In genomic region chr1:36919728-36920127, GRCm38 (mm10) we compare ENCODE assay signal across 8 mouse cellular contexts. TPM values are rescaled to one million over a fixed set of nuclear protein-coding genes. Genes with fewer than 3 reads are reported as not detected.
DNase-seq lines count a peak whose midpoint lies in the region; ATAC-seq and TF ChIP-seq lines count a peak whose summit lies in the region.

No protein-coding gene starts in this region.

- no peak for TF ChIP-seq POLR2A in heart, adult 2 months (IDR thresholded peaks at IDR 0.05; ENCODE audit: insufficient read depth, low read depth, low read length)

- no peak overlapping the region for H3K9ac ChIP-seq in heart, adult 2 months (ENCODE audit: low read depth, low read length)
- H3K9ac ChIP-seq in heart, embryonic 12.5 days, result no peak overlapping the region

- TF ChIP-seq EP300 in heart, adult 2 months (IDR thresholded peaks at IDR 0.05; ENCODE audit: insufficient read depth, low read depth, low read length), result no peak

- H3K27me3 ChIP-seq in heart, adult 2 months (ENCODE audit: control insufficient read depth, insufficient read depth, low read length), result no peaks in the 10 kb centered on the region
- no peaks in the 10 kb centered on the region for H3K27me3 ChIP-seq in heart, embryonic 12.5 days (replicated peaks)

- peaks cover 41% of the 10 kb centered on the region for H3K4me1 ChIP-seq in heart, adult 2 months (ENCODE audit: control insufficient read depth, insufficient read depth, low read length)
- peaks cover 67% of the 10 kb centered on the region for H3K4me1 ChIP-seq in heart, embryonic 12.5 days (replicated peaks)

- intact Hi-C loops in heart, adult 2 months (cut with DNase I), result loop anchor here (2.0 kb wide), 2 partner anchors 19 to 59 kb away; no protein-coding TSS in a partner anchor

- peak; percentile 47 to 57 for DNase-seq in heart, adult 2 months
- DNase-seq in heart, postnatal 4 days, result no peak
- peak; percentile 72 for DNase-seq in CD4-positive, CD25-positive, alpha-beta regulatory T cell, adult 2 months (ENCODE audit: low read depth, low spot score)
- DNase-seq in natural killer cell, adult 2 months (ENCODE audit: low spot score in 2 of 2), result peak; percentile 32 to 33
- no peak for DNase-seq in adipocyte (ENCODE audit: low spot score)
- no peak for DNase-seq in frontal cortex, postnatal 25 days (ENCODE audit: low spot score in 2 of 2)
- no peak for DNase-seq in retina, postnatal 1 day

- H3K9me3 ChIP-seq in heart, embryonic 12.5 days (replicated peaks), result no peaks in the 10 kb centered on the region

- WGBS in heart, adult 2 months, result 15% methylated on average over 1 of the region's 1 CpGs
- WGBS in heart, embryonic 12.5 days, result 0% methylated on average over 1 of the region's 1 CpGs

- H3K36me3 ChIP-seq in heart, adult 2 months (ENCODE audit: control insufficient read depth, insufficient read depth, low read length), result peaks cover 26% of the 10 kb centered on the region
- H3K36me3 ChIP-seq in heart, embryonic 12.5 days, result no peaks in the 10 kb centered on the region

- peak overlapping the region; percentile 81 for H3K27ac ChIP-seq in heart, adult 2 months
- peak overlapping the region; percentile 88 for H3K27ac ChIP-seq in heart, embryonic 12.5 days (ENCODE audit: poor library complexity, severe bottlenecking)

- H3K4me3 ChIP-seq in heart, adult 2 months, result 0 out of 2 replicates have a peak overlapping the region, but pooled peaks have one; percentile 5
- H3K4me3 ChIP-seq in heart, embryonic 12.5 days, result no peak overlapping the region

- peaks cover 9% of the 10 kb centered on the region for H3K79me2 ChIP-seq in heart, adult 2 months (replicated peaks; ENCODE audit: control insufficient read depth, insufficient read depth, low read length)

- ATAC-seq in heart, embryonic 12.5 days (ENCODE audit: insufficient number of reproducible peaks, low FRiP score), result peak; percentile 80

- TF ChIP-seq CTCF in heart, adult 2 months (IDR thresholded peaks at IDR 0.05), result no peak

- peak overlapping the region; percentile 31 for H3K4me2 ChIP-seq in heart, embryonic 12.5 days

RNA-seq across cellular contexts. Expression of gene Tmem131, which starts 23.7 kb away (rescaled TPM):
- total RNA-seq in heart, adult 2 months (2021), result 10 to 100 TPM; 28.1 to 30.0 TPM
- 13.0 and 17.0 TPM in 2 replicates for polyA plus RNA-seq in heart, adult 2 months (2012; rRNA removed)
- total RNA-seq in heart, postnatal 4 days (2021), result 10 to 100 TPM; 37.3 to 40.6 TPM
- 12.4 and 13.6 TPM in 2 replicates for polyA plus RNA-seq in heart, embryonic 12.5 days (2016; fragmentation: Nextera tagmentation; extraction: Ambion mirVana)

Comparison
In these comparisons a context has a peak if more than half of its experiments do, and no peak if none do; other contexts are left out.
1. DNase-seq: peak in heart, adult 2 months (2 of 2), CD4-positive, CD25-positive, alpha-beta regulatory T cell, adult 2 months (single experiment) and natural killer cell, adult 2 months (2 of 2); none in heart, postnatal 4 days (single experiment), adipocyte (single experiment), frontal cortex, postnatal 25 days (0 of 2) and retina, postnatal 1 day (single experiment).